Mouse (Mus musculus) liver, adult 2 months (tissue): Measurements from ENCODE around the gene Prkag1. TPM values are rescaled to one million over a fixed set of nuclear protein-coding genes. Genes with fewer than 3 reads are reported as not detected.

ENCODE experiments used
- DNase-seq: peaks from one replicate; pipeline ENCODE4 v3.0.0-alpha.2; 2011; ENCODE audit warnings: low read depth, low spot score; ENCODE audit errors: extremely low read depth
- H3K27ac ChIP-seq: fragments of 200-500 bp; replicated peaks from 2 replicates; pipeline ENCODE4 v1.5.1; 2012; ENCODE audit warnings: low read depth, mild to moderate bottlenecking, control low read depth, inconsistent platforms, low read length; ENCODE audit not compliant: insufficient read depth
- H3K27me3 ChIP-seq: fragments of 200-500 bp; 2 replicates; pipeline ENCODE4 v1.6.1; 2012; ENCODE audit warnings: mild to moderate bottlenecking, moderate library complexity, low read length, inconsistent platforms; ENCODE audit not compliant: control insufficient read depth, insufficient read depth
- H3K36me3 ChIP-seq: fragments of 200-500 bp; 2 replicates; pipeline ENCODE4 v1.6.1; 2012; ENCODE audit warnings: low read length, inconsistent platforms; ENCODE audit not compliant: control insufficient read depth, insufficient read depth
- H3K4me1 ChIP-seq: fragments of 200-500 bp; 2 replicates; pipeline ENCODE4 v1.6.1; 2011; ENCODE audit warnings: low read length; ENCODE audit not compliant: control insufficient read depth, insufficient read depth
- H3K4me3 ChIP-seq: fragments of 200-500 bp; 2 replicates; pipeline ENCODE4 v1.5.1; 2011; ENCODE audit warnings: low read depth, mild to moderate bottlenecking, control low read depth, low read length, moderate library complexity; ENCODE audit not compliant: insufficient read depth
- H3K79me2 ChIP-seq: fragments of 200-500 bp; 2 replicates; pipeline ENCODE4 v1.6.1; 2012; ENCODE audit warnings: inconsistent platforms, mild to moderate bottlenecking, low read length, moderate library complexity; ENCODE audit not compliant: control insufficient read depth, insufficient read depth
- H3K9ac ChIP-seq: fragments of 200-500 bp; 2 replicates; pipeline ENCODE4 v1.6.1; 2012; ENCODE audit warnings: low read depth, mild to moderate bottlenecking, control low read depth, inconsistent platforms, low read length
- CTCF ChIP-seq: fragments of 200-500 bp; IDR thresholded peaks from 2 replicates; pipeline ENCODE4 v1.5.1; 2011; ENCODE audit warnings: low read depth, low read length, control low read depth
- POLR2A ChIP-seq: fragments of 200-500 bp; IDR thresholded peaks from 2 replicates; pipeline ENCODE4 v1.6.1; 2011; ENCODE audit warnings: low read length, control low read depth; ENCODE audit not compliant: insufficient read depth; ENCODE audit errors: extremely low read depth
- WGBS: fragments of 180-500 bp; shearing (Covaris S2); methylation state at CpG from one replicate; pipeline ENCODE4 v1.1.7; 2018; 5-methylcytosine and 5-hydroxymethylcytosine counted together
- polyA plus RNA-seq: library from polyadenylated mRNA; depleted of rRNA; stranded (reverse); fragments of >200 nt; gene quantifications from 2 replicates; pipeline ENCODE4 v1.2.3, GENCODE M21; 2012; rRNA removed
- total RNA-seq: library from RNA; depleted of rRNA; stranded (reverse); fragments of >200 nt; gene quantifications from 2 replicates; pipeline ENCODE4 v1.2.3, GENCODE M21; 2014; rRNA removed

Gene Prkag1
- total and polyA plus RNA-seq, 2 experiments: 37.7 to 41.4 TPM

DNA sequence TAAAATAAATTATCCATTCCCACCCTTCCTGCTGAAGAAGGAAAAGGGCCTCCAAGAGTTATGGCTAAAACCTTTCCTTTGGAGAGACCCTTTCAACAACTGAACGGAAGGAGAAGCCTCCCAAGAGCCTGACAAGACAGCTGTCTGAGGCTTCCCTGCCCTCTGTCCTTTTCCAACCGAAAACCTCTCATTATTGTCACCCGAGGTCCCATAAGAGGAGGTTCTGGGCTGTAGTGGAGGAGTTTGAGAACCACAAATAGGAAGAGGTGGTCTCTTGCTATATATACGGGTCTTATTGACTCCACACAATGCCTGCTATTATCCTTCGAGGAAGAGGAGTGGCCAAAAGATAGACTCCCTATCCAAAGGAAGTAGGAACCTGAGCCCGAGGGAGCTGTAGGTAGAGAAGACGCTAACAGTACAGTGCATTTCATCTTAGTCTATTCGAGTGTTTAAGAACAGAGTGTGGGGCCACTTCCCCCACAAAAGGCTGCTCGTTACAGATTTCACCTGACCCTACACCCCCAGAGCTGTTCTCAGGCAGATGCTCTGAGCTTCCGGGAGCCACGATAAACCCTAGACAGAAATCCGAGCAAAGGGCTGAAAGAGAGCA, 59.4 kb downstream of the Prkag1 start:
- Histone ChIP-seq H3K27ac (no peak overlapping the region), H3K27me3 (peaks cover 12% of the 10 kb centered on the region), H3K9ac (no peak overlapping the region), H3K79me2 (no peaks in the 10 kb centered on the region), H3K4me1 (peaks cover 7% of the 10 kb centered on the region; the same call in 1 of the 2 replicates), H3K36me3 (no peaks in the 10 kb centered on the region), H3K4me3 (no peak overlapping the region)
- DNase-seq: no peak
- 25% methylated on average over 12 of the region's 12 CpGs for WGBS
- TF ChIP-seq CTCF: no peak
- TF ChIP-seq POLR2A: no peak

DNA sequence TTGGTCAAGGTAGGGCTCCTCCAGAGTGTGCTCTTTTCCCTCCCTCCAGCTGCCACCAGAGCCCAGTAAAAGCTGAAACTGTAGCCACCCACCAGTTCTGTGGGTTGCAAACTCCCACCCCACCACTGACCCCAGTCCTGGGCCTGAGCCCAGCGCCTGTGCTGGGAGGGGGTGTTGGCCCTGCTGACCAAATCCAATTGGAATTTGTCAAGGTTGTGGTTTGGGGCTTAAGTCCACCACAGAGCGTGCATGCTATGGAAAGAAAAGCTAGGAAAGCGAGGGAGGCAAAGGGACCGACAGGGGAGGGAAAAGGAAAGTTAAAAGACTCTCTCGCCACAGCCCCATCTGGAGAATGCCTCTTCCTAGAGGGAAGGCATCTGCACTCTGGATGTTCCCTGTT, 63.1 kb downstream of the Prkag1 start:
- H3K27ac ChIP-seq: no peak overlapping the region
- H3K79me2 ChIP-seq: no peaks in the 10 kb centered on the region
- no peak overlapping the region for H3K9ac ChIP-seq
- no peaks in the 10 kb centered on the region for H3K36me3 ChIP-seq
- H3K4me1 ChIP-seq: peaks cover 10% of the 10 kb centered on the region
- no peak overlapping the region for H3K4me3 ChIP-seq
- 74% methylated on average over 5 of the region's 5 CpGs for WGBS
- no peak for DNase-seq
- 0 out of 2 replicates have a peak, but pooled peaks cover 4% of the 10 kb centered on the region for H3K27me3 ChIP-seq
- TF ChIP-seq POLR2A (no peak), CTCF (no peak)

DNA sequence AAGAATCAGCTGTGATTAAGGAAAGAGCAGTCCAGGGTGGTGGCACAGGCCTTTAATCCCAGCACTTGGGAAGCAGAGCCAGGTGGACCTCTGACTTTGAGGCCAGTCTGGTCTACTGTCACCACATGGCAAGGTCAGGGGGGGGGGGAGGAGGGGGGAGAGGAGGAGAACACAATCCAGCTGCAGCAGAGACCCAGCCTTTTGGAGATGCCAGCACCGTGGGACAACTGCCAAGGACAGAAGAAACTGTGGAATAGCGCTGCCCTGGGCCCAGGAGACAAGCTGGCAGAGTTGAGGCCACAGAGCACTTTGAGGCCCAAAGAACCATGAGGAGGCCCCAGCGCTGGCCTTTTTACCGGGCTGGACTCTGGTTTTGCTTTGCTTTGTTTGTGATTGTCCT, 65.4 kb downstream of the Prkag1 start:
- TF ChIP-seq CTCF (no peak), POLR2A (no peak)
- H3K27ac ChIP-seq: no peak overlapping the region
- no peak overlapping the region for H3K4me3 ChIP-seq
- H3K9ac ChIP-seq: no peak overlapping the region
- WGBS: 68% methylated on average over 4 of the region's 4 CpGs
- H3K4me1 ChIP-seq: peaks cover 3% of the 10 kb centered on the region
- no peaks in the 10 kb centered on the region for H3K36me3 ChIP-seq
- no peak for DNase-seq
- peaks cover 19% of the 10 kb centered on the region for H3K79me2 ChIP-seq
- no peaks in the 10 kb centered on the region for H3K27me3 ChIP-seq

Other genes with a start within 250 kb of the Prkag1 start
- 8.9 and 11.8 TPM in 2 replicates for gene Adcy6, start 221.4 kb downstream of the Prkag1 start, total RNA-seq
- gene Adcy6, start 221.4 kb downstream of the Prkag1 start, polyA plus RNA-seq: 13.7 and 16.3 TPM in 2 replicates
- 0.27 and 0.28 TPM in 2 replicates for gene Cacnb3, start 200.7 kb downstream of the Prkag1 start, total RNA-seq
- 0.75 and 0.86 TPM in 2 replicates for gene Cacnb3, start 200.7 kb downstream of the Prkag1 start, polyA plus RNA-seq
- gene Ddx23, start 168.6 kb downstream of the Prkag1 start, total RNA-seq: 27.6 and 33.9 TPM in 2 replicates
- gene Ddx23, start 168.6 kb downstream of the Prkag1 start, polyA plus RNA-seq: 15.4 and 18.8 TPM in 2 replicates
- 20.0 and 23.2 TPM in 2 replicates for gene Rnd1, start 154.1 kb downstream of the Prkag1 start, total RNA-seq
- gene Rnd1, start 154.1 kb downstream of the Prkag1 start, polyA plus RNA-seq: 7.4 and 21.3 TPM in 2 replicates
- gene Ccdc65, start 123.3 kb downstream of the Prkag1 start, total RNA-seq: not detected in 2 replicates
- gene Ccdc65, start 123.3 kb downstream of the Prkag1 start, polyA plus RNA-seq: not detected in 2 replicates
- 22.4 and 26.6 TPM in 2 replicates for gene Fkbp11, start 103.3 kb downstream of the Prkag1 start, total RNA-seq
- 12.2 and 22.4 TPM in 2 replicates for gene Fkbp11, start 103.3 kb downstream of the Prkag1 start, polyA plus RNA-seq
- 10.5 and 14.0 TPM in 2 replicates for gene Arf3, start 68.3 kb downstream of the Prkag1 start, total RNA-seq
- 41.3 and 43.0 TPM in 2 replicates for gene Arf3, start 68.3 kb downstream of the Prkag1 start, polyA plus RNA-seq
- 0.47 TPM in 1 of 2 replicates, not detected in the other for gene Wnt10b, start 53.4 kb downstream of the Prkag1 start, total RNA-seq
- not detected in 2 replicates for gene Wnt10b, start 53.4 kb downstream of the Prkag1 start, polyA plus RNA-seq
- not detected in 2 replicates for gene Wnt1, start 41.7 kb downstream of the Prkag1 start, total RNA-seq
- not detected in 2 replicates for gene Wnt1, start 41.7 kb downstream of the Prkag1 start, polyA plus RNA-seq
- gene Ddn, start 22.0 kb downstream of the Prkag1 start, total RNA-seq: 0.13 TPM in 1 of 2 replicates, not detected in the other
- not detected in 2 replicates for gene Ddn, start 22.0 kb downstream of the Prkag1 start, polyA plus RNA-seq
- 6.6 and 10.1 TPM in 2 replicates for gene Kmt2d, start 39.7 kb upstream of the Prkag1 start, total RNA-seq
- gene Kmt2d, start 39.7 kb upstream of the Prkag1 start, polyA plus RNA-seq: 7.1 and 10.3 TPM in 2 replicates
- gene Rhebl1, start 63.0 kb upstream of the Prkag1 start, total RNA-seq: 0.94 and 1.8 TPM in 2 replicates
- gene Rhebl1, start 63.0 kb upstream of the Prkag1 start, polyA plus RNA-seq: 0.35 and 0.37 TPM in 2 replicates
- under 0.01 and 0.13 TPM in 2 replicates for gene Dhh, start 67.0 kb upstream of the Prkag1 start, total RNA-seq
- 0.18 and 0.45 TPM in 2 replicates for gene Dhh, start 67.0 kb upstream of the Prkag1 start, polyA plus RNA-seq
- gene Lmbr1l, start 86.7 kb upstream of the Prkag1 start, total RNA-seq: 24.3 and 28.8 TPM in 2 replicates
- gene Lmbr1l, start 86.7 kb upstream of the Prkag1 start, polyA plus RNA-seq: 21.3 and 32.4 TPM in 2 replicates
- 49.9 and 99.4 TPM in 2 replicates for gene Tuba1b, start 103.0 kb upstream of the Prkag1 start, total RNA-seq
- 151 and 183 TPM in 2 replicates for gene Tuba1b, start 103.0 kb upstream of the Prkag1 start, polyA plus RNA-seq
- not detected in 2 replicates for gene Gm49450, start 122.0 kb upstream of the Prkag1 start, total RNA-seq
- gene Gm49450, start 122.0 kb upstream of the Prkag1 start, polyA plus RNA-seq: 2.9 and 3.1 TPM in 2 replicates
- gene Tuba1a, start 122.2 kb upstream of the Prkag1 start, total RNA-seq: 8.4 and 12.9 TPM in 2 replicates
- gene Tuba1a, start 122.2 kb upstream of the Prkag1 start, polyA plus RNA-seq: 10.7 and 13.7 TPM in 2 replicates
- gene Tuba1c, start 198.4 kb upstream of the Prkag1 start, total RNA-seq: 60.9 and 85.4 TPM in 2 replicates
- 281 and 339 TPM in 2 replicates for gene Tuba1c, start 198.4 kb upstream of the Prkag1 start, polyA plus RNA-seq
- gene Prph, start 223.7 kb upstream of the Prkag1 start, total RNA-seq: 0.07 and 0.09 TPM in 2 replicates
- gene Prph, start 223.7 kb upstream of the Prkag1 start, polyA plus RNA-seq: 0.09 and 0.39 TPM in 2 replicates
- gene Troap, start 243.1 kb upstream of the Prkag1 start, total RNA-seq: 0.34 TPM in 1 of 2 replicates, not detected in the other
- gene Troap, start 243.1 kb upstream of the Prkag1 start, polyA plus RNA-seq: not detected in 2 replicates